Mouse (Mus musculus): Measurements from ENCODE around the gene Apba2. TPM values are rescaled to one million over a fixed set of nuclear protein-coding genes. Genes with fewer than 3 reads are reported as not detected.
A peak's percentile ranks its signal among the peaks of the same experiment; 100 is the strongest.

The Apba2 gene
- total RNA-seq, 2 experiments from 2014 or later: 245 to 264 TPM

- DNase-seq (ENCODE audit: low spot score in 2 of 2): no peak
- intact Hi-C loops (cut with DNase I): no loop called here
Measured at GRCm38 (mm10) chr7:64578176-64578575, 76.7 kb downstream of the Apba2 start.

- intact Hi-C loops (cut with DNase I): loop anchor here (10.0 kb wide), 2 partner anchors 145 to 185 kb away; partner anchors contain the start of genes Mcee and Mphosph10
Measured at GRCm38 (mm10) chr7:64579887-64580286, 78.4 kb downstream of the Apba2 start.

GRCm38 (mm10) chr7:64580293-64580692 lies 78.8 kb downstream of the Apba2 start:
- DNase-seq (ENCODE audit: low spot score in 2 of 2): peak; percentile 52 to 62
- intact Hi-C loops (cut with DNase I): loop anchor here (10.0 kb wide), 2 partner anchors 145 to 185 kb away; partner anchors contain the start of genes Mcee and Mphosph10

More at GRCm38 (mm10) chr7:64579887-64580286, 78.4 kb downstream of the Apba2 start:
- no peak for DNase-seq (ENCODE audit: low spot score in 2 of 2)

- intact Hi-C loops (cut with DNase I): loop anchor here (10.0 kb wide), 2 partner anchors 142 to 188 kb away; partner anchors contain the start of genes Mcee and Mphosph10
- no peak for DNase-seq (ENCODE audit: low spot score in 2 of 2)
Measured at GRCm38 (mm10) chr7:64582358-64582757, 80.9 kb downstream of the Apba2 start.

- DNase-seq (ENCODE audit: low spot score in 2 of 2): peak; percentile 64 to 67
- intact Hi-C loops (cut with DNase I): loop anchor here (10.0 kb wide), 2 partner anchors 141 to 189 kb away; partner anchors contain the start of genes Mcee and Mphosph10
Measured at GRCm38 (mm10) chr7:64583670-64584121, 82.2 kb downstream of the Apba2 start.

GRCm38 (mm10) chr7:64586133-64586532 lies 84.6 kb downstream of the Apba2 start:
- intact Hi-C loops (cut with DNase I): loop anchor here (10.0 kb wide), 2 partner anchors 139 to 191 kb away; partner anchors contain the start of genes Mcee and Mphosph10
- DNase-seq (ENCODE audit: low spot score in 2 of 2): no peak

GRCm38 (mm10) chr7:64586571-64586970 lies 85.1 kb downstream of the Apba2 start:
- no peak for DNase-seq (ENCODE audit: low spot score in 2 of 2)
- intact Hi-C loops (cut with DNase I): loop anchor here (10.0 kb wide), 2 partner anchors 138 to 192 kb away; partner anchors contain the start of genes Mcee and Mphosph10

GRCm38 (mm10) chr7:64588636-64589389 lies 87.3 kb downstream of the Apba2 start:
- intact Hi-C loops (cut with DNase I): loop anchor here (10.0 kb wide), 2 partner anchors 136 to 194 kb away; partner anchors contain the start of genes Mcee and Mphosph10
- no peak for DNase-seq (ENCODE audit: low spot score in 2 of 2)

GRCm38 (mm10) chr7:64595256-64595655 lies 93.8 kb downstream of the Apba2 start:
- no peak for DNase-seq (ENCODE audit: low spot score in 2 of 2)
- intact Hi-C loops (cut with DNase I): no loop called here

GRCm38 (mm10) chr7:64596652-64597051 lies 95.1 kb downstream of the Apba2 start:
- no peak for DNase-seq (ENCODE audit: low spot score in 2 of 2)

GRCm38 (mm10) chr7:64609866-64610265 lies 108.4 kb downstream of the Apba2 start:
- intact Hi-C loops (cut with DNase I): no loop called here

More at GRCm38 (mm10) chr7:64596652-64597051, 95.1 kb downstream of the Apba2 start:
- intact Hi-C loops (cut with DNase I): no loop called here

GRCm38 (mm10) chr7:64610875-64611274 lies 109.4 kb downstream of the Apba2 start:
- no peak for DNase-seq (ENCODE audit: low spot score in 2 of 2)
- intact Hi-C loops (cut with DNase I): no loop called here

More at GRCm38 (mm10) chr7:64609866-64610265, 108.4 kb downstream of the Apba2 start:
- DNase-seq (ENCODE audit: low spot score in 2 of 2): no peak

- intact Hi-C loops (cut with DNase I): no loop called here
- no peak for DNase-seq (ENCODE audit: low spot score in 2 of 2)
Measured at GRCm38 (mm10) chr7:64619261-64619660, 117.8 kb downstream of the Apba2 start.

GRCm38 (mm10) chr7:64626494-64626893 lies 125.0 kb downstream of the Apba2 start:
- intact Hi-C loops (cut with DNase I): no loop called here
- DNase-seq (ENCODE audit: low spot score in 2 of 2): no peak

- DNase-seq (ENCODE audit: low spot score in 2 of 2): no peak
- intact Hi-C loops (cut with DNase I): no loop called here
Measured at GRCm38 (mm10) chr7:64627972-64628655, 126.6 kb downstream of the Apba2 start.

- DNase-seq (ENCODE audit: low spot score in 2 of 2): no peak
- intact Hi-C loops (cut with DNase I): no loop called here
Measured at GRCm38 (mm10) chr7:64630697-64631096, 129.2 kb downstream of the Apba2 start.

GRCm38 (mm10) chr7:64631131-64631530 lies 129.6 kb downstream of the Apba2 start:
- DNase-seq (ENCODE audit: low spot score in 2 of 2): no peak

GRCm38 (mm10) chr7:64631781-64632351 lies 130.4 kb downstream of the Apba2 start:
- DNase-seq (ENCODE audit: low spot score in 2 of 2): peak; percentile 63 to 70
- intact Hi-C loops (cut with DNase I): no loop called here

More at GRCm38 (mm10) chr7:64631131-64631530, 129.6 kb downstream of the Apba2 start:
- intact Hi-C loops (cut with DNase I): no loop called here

- no peak for DNase-seq (ENCODE audit: low spot score in 2 of 2)
- intact Hi-C loops (cut with DNase I): no loop called here
Measured at GRCm38 (mm10) chr7:64633182-64633581, 131.7 kb downstream of the Apba2 start.

GRCm38 (mm10) chr7:64633916-64634315 lies 132.4 kb downstream of the Apba2 start:
- intact Hi-C loops (cut with DNase I): no loop called here
- DNase-seq (ENCODE audit: low spot score in 2 of 2): no peak
